Mouse (Mus musculus): ENCODE results near the gene Ubap2l. TPM values are rescaled to one million over a fixed set of nuclear protein-coding genes. Genes with fewer than 3 reads are reported as not detected.

Ubap2l gene
- polyA plus RNA-seq, 1 experiment, result 130 TPM

DNA sequence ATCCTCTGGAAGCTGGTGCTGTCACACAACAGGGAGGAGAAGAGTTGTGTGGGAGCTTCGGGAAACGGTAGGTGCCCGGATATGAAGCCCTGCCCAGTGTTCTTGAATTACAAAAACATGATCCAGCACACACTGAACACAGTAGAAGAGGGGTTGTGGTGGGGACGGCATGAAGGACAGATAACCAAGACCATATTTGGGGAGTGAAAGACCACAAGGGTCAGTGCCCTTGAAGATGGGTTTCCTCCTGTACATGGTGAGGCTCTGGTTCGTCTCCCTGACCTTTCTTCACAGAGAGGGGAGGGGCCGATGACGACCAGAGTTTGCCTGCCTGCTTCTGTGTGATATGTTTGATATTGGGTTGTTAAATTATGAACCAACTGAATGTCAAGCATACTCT lies 17.3 kb upstream of the Ubap2l start:
- peaks cover 20% of the 10 kb centered on the region for H3K36me3 ChIP-seq (replicated peaks; ENCODE audit: low read length)
- peak overlapping the region; percentile 62 for H3K4me3 ChIP-seq (replicated peaks)
- TF ChIP-seq GATA1 (IDR thresholded peaks at IDR 0.05; ENCODE audit: borderline replicate concordance, low read length), result no peak
- no peak for TF ChIP-seq FLI1 (IDR thresholded peaks at IDR 0.05; ENCODE audit: low read length)
- peaks cover 51% of the 10 kb centered on the region for H3K4me1 ChIP-seq
- H3K27me3 ChIP-seq (replicated peaks), result peaks cover 18% of the 10 kb centered on the region
- no peaks in the 10 kb centered on the region for H3K9me3 ChIP-seq

GRCm38 (mm10) chr3:90067851-90068250 lies 15.4 kb upstream of the Ubap2l start:
- Histone ChIP-seq H3K4me3 (replicated peaks) (no peak overlapping the region), H3K36me3 (replicated peaks; ENCODE audit: low read length) (peaks cover 37% of the 10 kb centered on the region), H3K27me3 (replicated peaks) (peaks cover 11% of the 10 kb centered on the region), H3K4me1 (peaks cover 41% of the 10 kb centered on the region), H3K9me3 (no peaks in the 10 kb centered on the region)
- no peak for TF ChIP-seq FLI1 (IDR thresholded peaks at IDR 0.05; ENCODE audit: low read length)
- TF ChIP-seq GATA1 (IDR thresholded peaks at IDR 0.05; ENCODE audit: borderline replicate concordance, low read length), result no peak

DNA sequence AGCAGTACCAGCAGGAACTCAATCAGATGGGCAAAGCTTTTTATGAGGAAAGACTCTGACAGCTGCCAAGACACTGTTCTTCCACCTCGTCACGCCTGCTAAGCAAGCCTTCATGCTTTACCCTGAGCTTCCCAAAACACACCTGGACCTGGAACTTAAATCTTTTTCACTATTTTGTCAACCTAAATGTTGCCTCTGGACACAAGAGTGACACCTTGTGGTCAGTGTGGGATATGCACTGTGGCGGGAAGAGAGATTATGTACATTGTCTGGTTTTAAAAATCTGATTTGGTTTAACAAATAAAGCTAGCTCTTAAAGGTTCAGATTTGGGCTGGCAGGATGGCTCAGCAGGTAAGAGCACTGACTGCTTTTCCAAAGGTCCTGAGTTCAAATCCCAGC lies 13.1 kb upstream of the Ubap2l start:
- no peak for TF ChIP-seq GATA1 (IDR thresholded peaks at IDR 0.05; ENCODE audit: borderline replicate concordance, low read length)
- TF ChIP-seq FLI1 (IDR thresholded peaks at IDR 0.05; ENCODE audit: low read length), result no peak
- Histone ChIP-seq H3K27me3 (replicated peaks) (no peaks in the 10 kb centered on the region), H3K4me1 (peaks cover 23% of the 10 kb centered on the region), H3K36me3 (replicated peaks; ENCODE audit: low read length) (peaks cover 55% of the 10 kb centered on the region), H3K9me3 (no peaks in the 10 kb centered on the region), H3K4me3 (replicated peaks) (no peak overlapping the region)

DNA sequence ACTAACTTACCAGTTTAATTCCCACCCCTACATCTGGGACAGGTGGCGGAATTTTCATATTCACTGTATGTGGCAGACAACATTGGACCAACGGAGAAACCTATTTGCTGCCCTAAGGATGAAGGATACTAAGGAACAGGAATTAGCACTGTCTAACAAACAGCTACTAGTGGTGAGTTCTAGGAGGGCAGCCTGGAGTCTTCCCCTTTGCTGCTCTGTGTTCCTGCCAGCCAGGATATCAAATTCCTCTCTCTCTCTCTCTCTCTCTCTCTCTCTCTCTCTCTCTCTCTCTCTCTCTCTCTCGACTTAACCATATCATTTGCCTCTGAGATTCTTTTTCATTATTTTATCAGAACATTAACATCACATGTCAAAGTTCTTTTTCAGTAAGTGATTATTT lies 12.0 kb upstream of the Ubap2l start:
- H3K9me3 ChIP-seq, result no peaks in the 10 kb centered on the region
- TF ChIP-seq GATA1 (IDR thresholded peaks at IDR 0.05; ENCODE audit: borderline replicate concordance, low read length), result no peak
- no peak for TF ChIP-seq FLI1 (IDR thresholded peaks at IDR 0.05; ENCODE audit: low read length)
- H3K36me3 ChIP-seq (replicated peaks; ENCODE audit: low read length), result peaks cover 64% of the 10 kb centered on the region
- no peak overlapping the region for H3K4me3 ChIP-seq (replicated peaks)
- H3K4me1 ChIP-seq, result peaks cover 15% of the 10 kb centered on the region
- no peaks in the 10 kb centered on the region for H3K27me3 ChIP-seq (replicated peaks)

DNA sequence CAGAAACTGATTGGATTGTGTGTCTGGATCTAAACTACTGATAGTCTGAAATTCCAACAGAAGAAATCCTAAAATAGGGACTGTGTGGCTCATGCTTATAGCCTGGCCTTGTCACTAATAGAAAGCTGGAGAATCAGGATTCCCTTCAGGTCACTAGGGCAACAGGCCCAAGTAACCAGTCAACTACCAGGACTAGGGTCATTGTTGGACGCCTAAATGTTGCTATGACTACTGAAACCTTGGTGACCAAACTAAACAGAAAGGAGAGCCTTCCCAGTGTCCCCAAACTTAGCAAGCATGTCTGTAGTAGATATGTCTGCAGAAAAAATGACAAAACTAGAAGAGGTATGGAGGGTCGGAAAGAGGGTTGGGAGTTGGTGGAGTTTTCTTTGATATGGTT lies 10.1 kb upstream of the Ubap2l start:
- TF ChIP-seq FLI1 (IDR thresholded peaks at IDR 0.05; ENCODE audit: low read length) (no peak), GATA1 (IDR thresholded peaks at IDR 0.05; ENCODE audit: borderline replicate concordance, low read length) (no peak)
- no peaks in the 10 kb centered on the region for H3K9me3 ChIP-seq
- H3K27me3 ChIP-seq (replicated peaks), result no peaks in the 10 kb centered on the region
- H3K4me1 ChIP-seq, result no peaks in the 10 kb centered on the region
- peaks cover 76% of the 10 kb centered on the region for H3K36me3 ChIP-seq (replicated peaks; ENCODE audit: low read length)
- no peak overlapping the region for H3K4me3 ChIP-seq (replicated peaks)

GRCm38 (mm10) chr3:90061549-90061948 lies 9.1 kb upstream of the Ubap2l start:
- H3K36me3 ChIP-seq (replicated peaks; ENCODE audit: low read length), result peaks cover 84% of the 10 kb centered on the region
- H3K4me1 ChIP-seq, result no peaks in the 10 kb centered on the region
- no peaks in the 10 kb centered on the region for H3K27me3 ChIP-seq (replicated peaks)
- TF ChIP-seq FLI1 (IDR thresholded peaks at IDR 0.05; ENCODE audit: low read length), result no peak
- TF ChIP-seq GATA1 (IDR thresholded peaks at IDR 0.05; ENCODE audit: borderline replicate concordance, low read length), result no peak
- no peak overlapping the region for H3K4me3 ChIP-seq (replicated peaks)
- no peaks in the 10 kb centered on the region for H3K9me3 ChIP-seq

DNA sequence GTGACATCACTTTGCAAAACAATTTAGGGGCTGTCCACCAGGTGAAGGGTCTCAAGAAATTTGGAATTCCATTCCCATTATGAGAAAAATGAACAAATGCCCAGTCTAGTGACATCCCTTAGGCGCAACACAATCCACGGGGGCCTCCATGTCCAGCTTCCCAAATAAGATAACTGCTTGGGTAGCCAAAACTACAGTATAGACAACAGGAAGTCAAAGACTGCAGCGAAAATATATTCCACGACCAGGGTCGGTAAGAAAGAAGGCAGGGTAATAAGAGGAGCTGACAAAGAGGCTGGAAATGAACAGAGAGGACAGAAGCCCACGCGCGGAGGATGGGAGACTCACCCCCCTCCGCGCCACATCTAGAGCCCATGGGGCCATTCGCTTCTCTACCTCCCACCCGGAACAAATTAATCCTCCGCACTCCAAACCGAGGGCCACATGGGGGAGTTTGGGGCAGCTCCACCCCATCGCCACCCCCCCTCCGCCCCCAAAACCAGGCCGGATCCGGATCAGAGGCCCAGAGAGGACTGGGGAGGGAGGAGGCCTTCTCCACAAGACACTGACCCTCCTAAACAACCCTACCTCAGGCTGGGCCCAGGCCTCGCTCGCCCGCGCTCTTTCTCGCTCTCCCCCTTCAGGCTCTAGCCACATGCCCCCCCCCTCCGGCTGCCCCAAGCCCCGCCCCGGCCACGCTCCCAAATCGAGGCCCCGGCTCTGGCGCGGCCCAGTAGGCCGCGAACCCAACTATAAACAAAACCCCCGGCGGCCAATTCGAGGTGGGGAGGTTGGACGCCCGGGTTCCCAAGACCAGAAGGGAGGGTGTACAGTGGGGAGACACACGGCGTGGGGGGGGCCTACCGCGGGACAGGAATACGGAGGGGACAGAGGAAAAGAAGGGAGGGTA lies 732 bp downstream of the Ubap2l start, which contains the start of gene 4933434E20Rik:
Gene 4933434E20Rik, plus strand, starts transcription at position 196 of the 910 bp plus-strand sequence.
- H3K36me3 ChIP-seq (replicated peaks; ENCODE audit: low read length), result peaks cover 45% of the 10 kb centered on the region
- no peak for TF ChIP-seq GATA1 (IDR thresholded peaks at IDR 0.05; ENCODE audit: borderline replicate concordance, low read length)
- TF ChIP-seq FLI1 (IDR thresholded peaks at IDR 0.05; ENCODE audit: low read length), result no peak

GRCm38 (mm10) chr3:90049691-90050090 lies 2.7 kb downstream of the Ubap2l start:
- Histone ChIP-seq H3K9me3 (no peaks in the 10 kb centered on the region), H3K36me3 (replicated peaks; ENCODE audit: low read length) (peaks cover 43% of the 10 kb centered on the region), H3K4me1 (peaks cover 33% of the 10 kb centered on the region), H3K4me3 (replicated peaks) (no peak overlapping the region), H3K27me3 (replicated peaks) (no peaks in the 10 kb centered on the region)
- TF ChIP-seq FLI1 (IDR thresholded peaks at IDR 0.05; ENCODE audit: low read length) (no peak), GATA1 (IDR thresholded peaks at IDR 0.05; ENCODE audit: borderline replicate concordance, low read length) (no peak)

More for the DNA sequence above, 732 bp downstream of the Ubap2l start, which contains the start of gene 4933434E20Rik:
- Histone ChIP-seq H3K9me3 (no peaks in the 10 kb centered on the region), H3K4me3 (replicated peaks) (peak within 1 kb of the TSS; percentile 97), H3K27me3 (replicated peaks) (no peaks in the 10 kb centered on the region), H3K4me1 (peaks cover 43% of the 10 kb centered on the region)

- Histone ChIP-seq H3K27me3 (replicated peaks) (no peaks in the 10 kb centered on the region), H3K9me3 (no peaks in the 10 kb centered on the region), H3K36me3 (replicated peaks; ENCODE audit: low read length) (peaks cover 97% of the 10 kb centered on the region), H3K4me3 (replicated peaks) (no peak overlapping the region), H3K4me1 (0 out of 2 replicates have a peak, but pooled peaks cover 3% of the 10 kb centered on the region)
- TF ChIP-seq GATA1 (IDR thresholded peaks at IDR 0.05; ENCODE audit: borderline replicate concordance, low read length) (no peak), FLI1 (IDR thresholded peaks at IDR 0.05; ENCODE audit: low read length) (no peak)
These were observed 16.2 kb downstream of the Ubap2l start for GRCm38 (mm10) chr3:90036263-90036662.

GRCm38 (mm10) chr3:90034653-90035052 lies 17.8 kb downstream of the Ubap2l start:
- Histone ChIP-seq H3K4me3 (replicated peaks) (no peak overlapping the region), H3K4me1 (0 out of 2 replicates have a peak, but pooled peaks cover 3% of the 10 kb centered on the region), H3K9me3 (no peaks in the 10 kb centered on the region), H3K27me3 (replicated peaks) (no peaks in the 10 kb centered on the region), H3K36me3 (replicated peaks; ENCODE audit: low read length) (peaks cover 99% of the 10 kb centered on the region)
- TF ChIP-seq GATA1 (IDR thresholded peaks at IDR 0.05; ENCODE audit: borderline replicate concordance, low read length) (no peak), FLI1 (IDR thresholded peaks at IDR 0.05; ENCODE audit: low read length) (no peak)
